Mouse (Mus musculus) kidney, embryonic 16.5 days (tissue): ENCODE data around the gene Snx30. TPM values are rescaled to one million over a fixed set of nuclear protein-coding genes. Genes with fewer than 3 reads are reported as not detected.
"Not testable (repeated sequence)": the region's sequence is repeated elsewhere in the genome, so short reads cannot be mapped to it uniquely, and the experiment has no call there.

Experiments used
- ATAC-seq: fragments of 200-750 bp; cut with Nextera tagmentation; 2 replicates; pipeline ENCODE4 v1.8.0; 2017; ENCODE audit warnings: moderate TSS enrichment; ENCODE audit not compliant: low FRiP score, low TSS enrichment
- H3K27ac ChIP-seq: fragments of 300-500 bp; sonication (generic); 2 replicates; pipeline ENCODE4 v1.5.1; 2014; ENCODE audit warnings: low read length
- H3K27me3 ChIP-seq: fragments of 300-500 bp; sonication (generic); 2 replicates; pipeline ENCODE4 v1.6.1; 2014; ENCODE audit warnings: low read length, control low read depth, mixed read lengths; ENCODE audit not compliant: insufficient read depth
- H3K36me3 ChIP-seq: fragments of 300-500 bp; sonication (generic); 2 replicates; pipeline ENCODE4 v1.6.1; 2014; ENCODE audit warnings: low read length, control low read depth, mixed read lengths; ENCODE audit not compliant: insufficient read depth
- H3K4me1 ChIP-seq: fragments of 300-500 bp; sonication (generic); 2 replicates; pipeline ENCODE4 v1.6.1; 2014; ENCODE audit warnings: low read length, control low read depth, mixed read lengths; ENCODE audit not compliant: insufficient read depth
- H3K4me2 ChIP-seq: fragments of 300-500 bp; sonication (generic); replicated peaks from 2 replicates; pipeline ENCODE4 v1.6.1; 2014; ENCODE audit warnings: low read depth, low read length
- H3K4me3 ChIP-seq: fragments of 300-500 bp; sonication (generic); 2 replicates; pipeline ENCODE4 v1.5.1; 2014; ENCODE audit warnings: mild to moderate bottlenecking, low read length
- H3K9ac ChIP-seq: fragments of 300-500 bp; sonication (generic); replicated peaks from 2 replicates; pipeline ENCODE4 v1.6.1; 2014; ENCODE audit warnings: low read length
- H3K9me3 ChIP-seq: fragments of 300-500 bp; sonication (generic); 2 replicates; pipeline ENCODE4 v1.6.1; 2016; ENCODE audit warnings: low read length, control low read depth
- whole genome bisulfite sequencing: fragments of 180-500 bp; shearing (Covaris S2); extraction: QIAGEN DNeasy Blood & Tissue Kit; methylation state at CpG from one replicate; pipeline ENCODE4 v1.1.7; 2014; 5-methylcytosine and 5-hydroxymethylcytosine counted together
- polyA plus RNA-seq: library from polyadenylated mRNA; unstranded; fragments of >200 nt; fragmentation: Nextera tagmentation; extraction: Ambion mirVana; gene quantifications from 2 replicates; pipeline ENCODE4 v1.2.1, GENCODE M21; 2015

The Snx30 gene
- polyA plus RNA-seq, 1 experiment from 2014 or later, result 6.6 TPM

DNA sequence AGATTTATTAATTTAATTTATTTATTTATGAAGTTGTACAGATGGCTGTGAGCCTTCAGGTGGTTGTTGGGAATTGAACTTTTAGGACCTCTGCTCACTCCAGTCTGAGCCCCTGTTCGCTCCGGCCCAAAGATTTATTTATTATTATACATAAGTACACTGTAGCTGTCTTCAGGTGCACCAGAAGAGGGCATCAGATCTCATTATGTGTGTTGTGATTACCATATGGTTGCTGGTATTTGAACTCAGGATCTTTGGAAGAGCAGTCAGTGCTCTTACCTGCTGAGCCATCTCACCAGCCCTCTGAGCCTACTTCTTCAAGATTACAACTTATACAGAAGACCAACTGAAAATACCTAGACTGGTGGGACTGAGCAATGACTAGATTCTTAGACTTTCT, 12.0 kb upstream of the Snx30 start:
- H3K27ac ChIP-seq, H3K36me3 ChIP-seq, H3K4me1 ChIP-seq, ATAC-seq, H3K9ac ChIP-seq, H3K9me3 ChIP-seq, H3K27me3 ChIP-seq, H3K4me2 ChIP-seq, H3K4me3 ChIP-seq: not testable (repeated sequence)
- WGBS, result 79% methylated on average over 2 of the region's 2 CpGs

DNA sequence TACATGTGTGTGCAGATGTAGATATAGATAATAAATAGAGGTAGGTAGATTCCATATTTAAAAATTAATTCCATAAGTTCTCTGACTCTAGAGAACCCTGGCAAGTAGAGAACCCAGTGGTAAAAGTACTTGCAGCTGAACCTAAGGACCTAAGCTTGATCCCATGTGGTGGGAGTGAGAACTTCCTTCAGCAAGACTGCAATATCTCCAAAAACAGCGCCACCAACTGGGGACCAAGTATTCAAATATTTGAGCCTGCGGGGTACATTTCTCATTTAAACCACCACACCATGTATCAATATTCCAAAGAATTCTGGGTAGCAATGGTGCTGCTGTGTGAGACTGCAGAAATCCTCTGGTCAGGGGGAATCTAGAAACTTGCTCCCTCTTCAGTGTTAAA, 11.5 kb upstream of the Snx30 start:
- no peak for ATAC-seq
- H3K4me2 ChIP-seq, result no peak overlapping the region
- WGBS, result 72% methylated on average over 2 of the region's 2 CpGs
- H3K4me1 ChIP-seq, result no peaks in the 10 kb centered on the region
- H3K9me3 ChIP-seq, result no peaks in the 10 kb centered on the region
- H3K27me3 ChIP-seq, result no peaks in the 10 kb centered on the region
- H3K4me3 ChIP-seq, result no peak overlapping the region
- no peak overlapping the region for H3K27ac ChIP-seq
- H3K36me3 ChIP-seq, result no peaks in the 10 kb centered on the region
- H3K9ac ChIP-seq, result no peak overlapping the region

DNA sequence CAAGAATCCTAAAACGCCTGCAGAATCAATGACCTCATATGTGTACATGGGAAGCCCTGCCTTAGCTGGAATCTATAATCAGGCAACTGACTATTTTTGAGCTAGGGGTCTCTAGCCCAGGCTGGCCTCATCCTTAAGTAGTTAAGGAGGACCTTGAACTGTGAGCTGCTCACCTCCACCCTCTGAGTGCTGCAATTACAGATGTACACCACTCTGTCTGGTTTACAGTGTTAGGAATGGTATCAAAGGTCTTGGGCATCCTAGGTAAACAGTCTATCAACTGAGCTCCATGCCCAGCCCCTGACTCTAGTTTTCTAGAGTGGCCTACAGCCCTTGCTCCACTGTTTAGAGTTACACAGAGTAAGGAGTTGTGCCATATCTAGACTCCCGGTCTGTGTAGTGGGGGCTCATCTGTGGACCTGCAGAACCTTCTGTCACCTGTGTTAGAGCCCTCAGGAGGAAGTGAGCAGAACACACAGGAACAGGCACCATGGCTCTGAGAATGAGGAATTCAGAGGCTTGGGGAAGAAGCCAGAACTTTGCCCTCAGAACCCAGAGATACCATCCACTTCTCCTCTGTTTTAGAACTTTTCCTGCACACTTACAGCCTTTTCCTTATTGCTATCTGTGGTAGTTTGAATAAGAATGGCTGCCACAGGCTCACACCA, 9.7 kb upstream of the Snx30 start:
- Histone ChIP-seq H3K4me3 (no peak overlapping the region), H3K4me2 (no peak overlapping the region), H3K4me1 (no peaks in the 10 kb centered on the region), H3K27me3 (no peaks in the 10 kb centered on the region), H3K27ac (no peak overlapping the region), H3K9ac (no peak overlapping the region), H3K9me3 (no peaks in the 10 kb centered on the region), H3K36me3 (no peaks in the 10 kb centered on the region)
- WGBS, result 87% methylated on average over 2 of the region's 2 CpGs
- ATAC-seq, result no peak

DNA sequence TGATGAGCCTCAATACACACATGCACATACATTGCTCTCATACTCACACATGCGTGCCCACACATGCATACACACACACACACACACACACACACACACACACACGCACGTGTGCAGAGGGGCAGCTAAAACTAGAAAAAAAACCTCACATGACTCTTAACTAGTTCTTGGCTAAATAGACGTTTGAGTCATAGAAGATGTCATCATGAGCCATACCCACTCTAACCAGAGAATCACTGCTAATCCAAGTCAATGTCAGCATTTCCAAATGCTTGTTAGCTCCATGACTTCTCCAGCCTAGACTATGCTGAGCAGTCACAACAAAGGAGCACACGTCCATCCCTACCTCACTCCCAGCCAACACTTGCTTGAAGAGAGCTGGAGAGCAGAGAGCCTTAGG, 5.5 kb upstream of the Snx30 start:
- no peak overlapping the region for H3K27ac ChIP-seq
- no peak overlapping the region for H3K9ac ChIP-seq
- H3K27me3 ChIP-seq, result no peaks in the 10 kb centered on the region
- H3K4me3 ChIP-seq, result no peak overlapping the region
- no peaks in the 10 kb centered on the region for H3K9me3 ChIP-seq
- 0 out of 2 replicates have a peak, but pooled peaks cover 5% of the 10 kb centered on the region for H3K4me1 ChIP-seq
- ATAC-seq, result no peak
- WGBS, result 86% methylated on average over 5 of the region's 5 CpGs
- no peaks in the 10 kb centered on the region for H3K36me3 ChIP-seq
- no peak overlapping the region for H3K4me2 ChIP-seq

DNA sequence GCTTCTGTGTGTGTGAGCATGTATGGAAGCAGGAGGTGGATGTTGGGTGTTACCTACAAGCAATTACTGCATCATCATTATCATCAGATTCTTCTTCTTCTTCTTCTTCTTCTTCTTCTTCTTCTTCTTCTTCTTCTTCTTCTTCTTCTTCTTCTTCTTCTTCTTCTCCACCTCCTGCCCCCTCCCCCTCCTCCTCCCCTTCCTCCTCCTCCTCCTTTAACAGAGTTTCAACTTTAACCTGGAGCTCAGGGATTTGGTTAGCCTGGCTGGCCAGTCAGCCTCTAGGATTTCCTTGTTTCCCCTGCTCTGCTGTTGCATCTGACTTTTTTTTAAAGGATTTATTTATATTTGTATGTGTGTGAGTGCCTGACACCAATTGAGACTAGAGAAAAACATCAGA, 4.2 kb upstream of the Snx30 start, which contains the start of gene Inip:
Gene Inip, minus strand, starts transcription at position 101 of the 400 bp plus-strand sequence.
- Histone ChIP-seq H3K36me3 (no peaks in the 10 kb centered on the region), H3K4me1 (0 out of 2 replicates have a peak, but pooled peaks cover 6% of the 10 kb centered on the region), H3K4me2 (no peak within 1 kb of the TSS), H3K4me3 (no peak within 1 kb of the TSS), H3K9ac (no peak within 1 kb of the TSS), H3K27ac (no peak within 1 kb of the TSS), H3K9me3 (no peaks in the 10 kb centered on the region), H3K27me3 (no peaks in the 10 kb centered on the region)
- ATAC-seq, result no peak

DNA sequence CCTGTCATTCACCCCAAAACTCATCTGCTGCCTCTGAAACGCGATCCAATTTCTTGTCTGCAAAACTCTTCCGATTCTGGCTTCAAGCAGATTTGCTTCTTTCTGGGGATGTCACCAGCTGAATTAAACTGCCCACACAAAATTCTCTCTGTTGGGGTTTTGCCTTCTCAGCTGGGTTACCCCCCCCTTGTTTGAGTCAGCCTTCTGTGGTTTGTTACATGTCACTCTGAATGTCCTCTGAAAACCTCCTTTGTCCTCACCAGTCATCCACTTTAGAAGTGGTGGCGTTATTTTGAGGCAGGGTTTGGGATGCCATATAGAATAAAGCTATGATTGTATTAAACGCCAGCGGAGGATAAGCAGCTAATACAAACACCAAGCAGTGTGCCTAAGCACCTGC, 3.5 kb upstream of the Snx30 start:
- no peak overlapping the region for H3K4me3 ChIP-seq
- H3K27ac ChIP-seq, result no peak overlapping the region
- no peaks in the 10 kb centered on the region for H3K36me3 ChIP-seq
- no peak for ATAC-seq
- no peak overlapping the region for H3K4me2 ChIP-seq
- H3K27me3 ChIP-seq, result no peaks in the 10 kb centered on the region
- H3K9me3 ChIP-seq, result no peaks in the 10 kb centered on the region
- 80% methylated on average over 6 of the region's 6 CpGs for WGBS
- peaks cover 11% of the 10 kb centered on the region; the same call in 1 of the 2 replicates for H3K4me1 ChIP-seq
- H3K9ac ChIP-seq, result no peak overlapping the region

DNA sequence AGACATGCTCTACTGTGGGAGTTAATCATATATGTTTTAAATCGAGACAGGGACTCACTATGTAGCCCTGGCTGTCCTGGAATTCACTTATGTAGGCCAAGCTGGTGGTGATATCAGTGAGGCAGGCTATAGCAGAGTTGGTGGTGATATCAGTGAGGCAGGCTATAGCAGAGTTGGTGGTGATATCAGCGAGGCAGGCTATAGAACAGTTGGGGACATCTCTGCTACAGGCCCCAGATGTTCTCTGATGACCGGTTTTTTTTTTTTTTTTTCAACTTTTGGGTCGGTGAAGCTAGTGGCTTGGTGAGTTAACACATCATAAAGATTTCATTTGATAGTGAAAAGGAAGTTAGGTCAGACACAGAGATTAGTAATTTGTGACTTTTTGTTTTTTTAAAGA, 2.8 kb upstream of the Snx30 start:
- 57% methylated on average over 4 of the region's 4 CpGs for WGBS
- no peak overlapping the region for H3K4me3 ChIP-seq
- no peaks in the 10 kb centered on the region for H3K36me3 ChIP-seq
- no peaks in the 10 kb centered on the region for H3K9me3 ChIP-seq
- ATAC-seq, result no peak
- H3K9ac ChIP-seq, result no peak overlapping the region
- H3K4me2 ChIP-seq, result no peak overlapping the region
- peaks cover 11% of the 10 kb centered on the region; the same call in 1 of the 2 replicates for H3K4me1 ChIP-seq
- H3K27me3 ChIP-seq, result no peaks in the 10 kb centered on the region
- no peak overlapping the region for H3K27ac ChIP-seq

DNA sequence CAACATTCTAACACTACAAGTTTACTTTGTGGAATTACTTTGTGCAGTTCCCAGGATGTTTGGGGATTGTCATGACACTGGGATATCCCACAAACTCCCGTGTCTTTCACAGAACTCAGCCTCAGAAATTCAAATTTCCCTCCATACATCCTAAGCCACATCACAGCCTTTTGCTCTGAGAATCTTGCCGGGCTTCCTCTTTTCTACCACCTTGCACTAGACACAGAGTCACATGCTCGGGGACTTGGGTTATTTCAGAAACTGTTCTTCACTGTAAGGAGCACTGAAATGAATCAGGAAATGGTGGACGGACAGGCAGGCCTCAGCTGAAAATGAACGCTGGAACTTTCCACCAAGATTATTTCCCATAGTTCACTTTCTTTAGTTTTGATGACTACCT, 2.3 kb upstream of the Snx30 start:
- Histone ChIP-seq H3K4me3 (no peak overlapping the region), H3K9me3 (no peaks in the 10 kb centered on the region), H3K36me3 (no peaks in the 10 kb centered on the region), H3K4me2 (no peak overlapping the region), H3K9ac (no peak overlapping the region), H3K27me3 (no peaks in the 10 kb centered on the region), H3K4me1 (peaks cover 11% of the 10 kb centered on the region; the same call in 1 of the 2 replicates), H3K27ac (no peak overlapping the region)
- 76% methylated on average over 5 of the region's 5 CpGs for WGBS
- no peak for ATAC-seq

DNA sequence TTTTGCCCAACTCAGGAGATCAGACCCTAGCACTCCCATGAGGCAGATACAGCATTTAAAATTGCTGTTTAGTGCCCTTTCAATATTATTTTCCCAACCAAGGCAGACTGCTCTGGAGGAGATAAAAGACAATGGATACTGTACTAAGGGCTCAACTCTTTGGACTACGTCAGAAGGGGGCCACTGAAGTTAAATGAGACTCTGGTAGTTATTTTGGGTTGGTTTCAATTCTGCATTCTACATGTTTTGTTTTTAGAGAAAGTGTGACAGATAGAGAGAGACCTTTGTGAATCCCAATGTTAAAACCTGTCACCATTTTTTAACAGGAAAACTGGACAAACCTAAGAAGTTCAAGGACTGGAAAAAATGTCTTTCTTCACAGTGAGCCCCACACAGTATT, 886 bp upstream of the Snx30 start:
- Histone ChIP-seq H3K36me3 (no peaks in the 10 kb centered on the region), H3K27me3 (no peaks in the 10 kb centered on the region), H3K9ac (peak overlapping the region; percentile 81), H3K4me3 (peak overlapping the region; percentile 76; the same call in 1 of the 2 replicates), H3K9me3 (no peaks in the 10 kb centered on the region), H3K4me1 (peaks cover 11% of the 10 kb centered on the region; the same call in 1 of the 2 replicates), H3K27ac (peak overlapping the region; percentile 79; the same call in 1 of the 2 replicates), H3K4me2 (peak overlapping the region; percentile 98)
- no peak for ATAC-seq
- 81% methylated on average over 1 of the region's 1 CpGs for WGBS

DNA sequence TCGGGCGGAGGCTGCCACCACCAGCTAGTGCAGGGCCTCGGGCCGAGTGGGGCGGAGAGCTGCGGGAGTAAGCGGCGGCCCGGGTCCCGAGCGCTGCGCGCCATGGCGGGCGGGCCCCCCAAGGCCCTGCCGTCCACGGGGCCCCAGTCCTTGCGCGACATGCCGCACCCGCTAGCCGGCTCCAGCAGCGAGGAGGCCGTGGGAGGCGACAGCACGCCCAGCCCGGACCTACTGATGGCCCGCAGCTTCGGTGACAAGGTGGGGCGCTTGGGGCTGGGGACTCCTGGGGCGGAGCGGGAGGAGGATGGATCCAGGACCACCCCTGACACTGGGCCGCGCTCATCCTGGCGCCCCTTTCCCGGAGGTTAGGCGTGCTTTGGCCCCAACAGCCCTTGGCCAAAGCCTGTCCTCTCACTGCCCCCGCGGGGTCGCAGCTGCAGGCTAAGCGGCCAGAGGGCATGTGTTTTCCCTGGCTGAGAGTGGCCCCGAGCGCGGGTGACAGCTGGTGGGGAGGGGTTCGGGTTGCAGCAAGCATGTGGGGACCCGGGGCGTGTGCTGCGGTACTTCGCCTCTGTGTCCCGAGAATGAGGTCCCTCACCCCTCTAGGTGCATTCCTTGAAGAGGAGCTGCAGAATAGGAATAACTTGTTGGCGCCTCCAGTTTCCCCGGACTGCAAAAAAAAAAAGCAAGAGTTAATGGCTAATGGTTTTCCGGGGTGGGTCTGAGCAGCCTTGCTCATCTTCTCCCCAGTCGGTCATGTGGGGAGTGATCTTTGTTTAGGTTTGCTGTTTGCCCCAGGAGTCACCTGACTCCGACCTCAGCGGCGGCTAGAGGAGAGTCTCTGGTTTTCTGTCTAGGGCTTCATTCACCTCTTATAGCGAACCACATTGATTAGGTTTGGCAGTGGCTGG, 583 bp downstream of the Snx30 start:
- Histone ChIP-seq H3K4me1 (peaks cover 11% of the 10 kb centered on the region; the same call in 1 of the 2 replicates), H3K9ac (peak overlapping the region; percentile 81), H3K36me3 (no peaks in the 10 kb centered on the region), H3K4me3 (peak overlapping the region; percentile 76), H3K9me3 (no peaks in the 10 kb centered on the region), H3K4me2 (peak overlapping the region; percentile 98), H3K27ac (peak overlapping the region; percentile 79), H3K27me3 (no peaks in the 10 kb centered on the region)
- ATAC-seq, result peak; percentile 82
- under 1% methylated on average over 57 of the region's 58 CpGs for WGBS
